Mouse (Mus musculus) heart, postnatal 0 days (tissue): ENCODE data around the gene Atp6v1c2. TPM values are rescaled to one million over a fixed set of nuclear protein-coding genes. Genes with fewer than 3 reads are reported as not detected.

Experiments
- ATAC-seq: fragments of 200-750 bp; cut with Nextera tagmentation; 2 replicates; pipeline ENCODE4 v1.8.0; 2017; ENCODE audit warnings: low read depth, moderate number of reproducible peaks, moderate library complexity; ENCODE audit not compliant: insufficient read depth
- DNase-seq: peaks from one replicate; pipeline ENCODE4 v3.0.0-alpha.2; 2016; ENCODE audit warnings: low spot score
- H3K27ac ChIP-seq: fragments of 300-500 bp; sonication (generic); 2 replicates; pipeline ENCODE4 v1.5.1; 2014; ENCODE audit warnings: low read depth, mild to moderate bottlenecking
- H3K27me3 ChIP-seq: fragments of 300-500 bp; sonication (generic); 2 replicates; pipeline ENCODE4 v1.6.1; 2014; ENCODE audit warnings: low read length, mixed read lengths; ENCODE audit not compliant: control insufficient read depth, insufficient read depth
- H3K36me3 ChIP-seq: fragments of 300-500 bp; sonication (generic); replicated peaks from 2 replicates; pipeline ENCODE4 v1.6.1; 2014; ENCODE audit warnings: low read length, mixed read lengths; ENCODE audit not compliant: control insufficient read depth, insufficient read depth
- H3K4me1 ChIP-seq: fragments of 300-500 bp; sonication (generic); 2 replicates; pipeline ENCODE4 v1.6.1; 2014; ENCODE audit warnings: antibody characterized with exemption; ENCODE audit not compliant: control insufficient read depth, insufficient read depth
- H3K4me2 ChIP-seq: fragments of 300-500 bp; sonication (generic); 2 replicates; pipeline ENCODE4 v1.6.1; 2014; ENCODE audit warnings: low read depth, mild to moderate bottlenecking, low read length, moderate library complexity
- H3K4me3 ChIP-seq: fragments of 300-500 bp; sonication (generic); 2 replicates; pipeline ENCODE4 v1.5.1; 2014; ENCODE audit warnings: low read depth, low read length
- H3K9ac ChIP-seq: fragments of 300-500 bp; sonication (generic); replicated peaks from 2 replicates; pipeline ENCODE4 v1.6.1; 2014; ENCODE audit warnings: low read depth, low read length, mixed read lengths
- H3K9me3 ChIP-seq: fragments of 300-500 bp; sonication (generic); replicated peaks from 2 replicates; pipeline ENCODE4 v1.6.1; 2016; ENCODE audit warnings: low read length; ENCODE audit not compliant: control insufficient read depth
- CTCF ChIP-seq: IDR thresholded peaks from 2 replicates; pipeline ENCODE4 v1.5.1; 2016; ENCODE audit warnings: antibody characterized with exemption, control low read depth, low read depth
- EP300 ChIP-seq: IDR thresholded peaks from 2 replicates; pipeline ENCODE4 v1.6.1; 2016; ENCODE audit warnings: antibody characterized with exemption, low read depth
- WGBS: fragments of 180-500 bp; shearing (Covaris S2); extraction: QIAGEN DNeasy Blood & Tissue Kit; methylation state at CpG from one replicate; pipeline ENCODE4 v1.1.7; 2014; 5-methylcytosine and 5-hydroxymethylcytosine counted together
- polyA plus RNA-seq: library from polyadenylated mRNA; unstranded; fragments of >200 nt; fragmentation: Nextera tagmentation; extraction: Ambion mirVana; gene quantifications from 2 replicates; pipeline ENCODE4 v1.2.1, GENCODE M21; 2015
- total RNA-seq: library from RNA; depleted of rRNA; stranded (reverse); fragments of >200 nt; gene quantifications from 2 replicates; pipeline ENCODE4 v1.2.3, GENCODE M21; 2014; ENCODE audit warnings: low replicate concordance; rRNA removed

Atp6v1c2 gene
- not detected in 2 replicates for total RNA-seq
- polyA plus RNA-seq: 0.12 and 0.38 TPM in 2 replicates

DNA sequence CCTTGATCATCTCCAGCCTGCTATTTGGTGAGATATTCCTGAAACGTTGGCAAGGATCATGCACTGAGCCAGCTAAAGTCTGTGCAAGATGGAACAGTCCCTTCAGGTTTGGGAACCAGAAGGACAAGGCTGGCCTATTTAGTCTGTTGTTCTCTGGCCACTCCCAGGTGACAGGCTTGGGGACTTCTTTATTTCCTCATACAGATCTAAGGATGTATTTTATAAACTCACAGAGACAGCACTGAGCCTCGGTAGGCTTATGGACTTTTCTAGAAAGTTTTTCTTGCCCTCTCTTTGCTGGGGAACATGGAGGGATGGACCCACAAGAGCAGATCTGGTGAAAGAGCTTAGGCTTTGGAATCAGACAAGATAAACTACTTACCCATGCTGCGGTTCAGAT is at the start of gene Atp6v1c2:
Atp6v1c2 (minus strand) TSS at position 101 of the 400 bp plus-strand sequence.
- Histone ChIP-seq H3K4me1 (0 out of 2 replicates have a peak, but pooled peaks cover 3% of the 10 kb centered on the region), H3K9me3 (no peaks in the 10 kb centered on the region), H3K27me3 (peaks cover 17% of the 10 kb centered on the region), H3K9ac (no peak within 1 kb of the TSS), H3K36me3 (no peaks in the 10 kb centered on the region), H3K4me3 (no peak within 1 kb of the TSS), H3K27ac (no peak within 1 kb of the TSS), H3K4me2 (no peak within 1 kb of the TSS)
- TF ChIP-seq EP300 (no peak), CTCF (no peak)
- 63% methylated on average over 3 of the region's 3 CpGs for WGBS
- no peak for DNase-seq
- ATAC-seq: no peak

DNA sequence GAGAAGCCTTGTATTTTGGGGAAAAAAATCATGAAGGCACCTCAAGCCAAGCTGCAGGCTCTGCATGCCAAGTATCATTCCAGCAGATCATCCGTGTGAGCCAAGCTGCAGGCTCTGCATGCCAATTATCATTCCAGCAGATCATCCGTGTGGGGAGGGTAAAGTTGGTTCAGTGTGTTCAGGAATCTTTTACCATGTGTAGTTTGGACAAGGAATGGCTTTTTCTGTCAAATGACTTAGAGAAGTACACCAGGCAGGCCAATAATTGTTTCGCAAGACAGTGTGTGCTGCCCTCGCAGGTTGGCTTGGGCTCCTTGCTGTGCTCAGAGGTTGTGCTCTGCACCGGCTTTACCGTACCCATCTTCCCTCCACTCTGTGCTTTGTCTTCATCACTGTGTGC is 47.4 kb upstream of the Atp6v1c2 start:
- Histone ChIP-seq H3K27me3 (no peaks in the 10 kb centered on the region), H3K9me3 (no peaks in the 10 kb centered on the region), H3K36me3 (peaks cover 59% of the 10 kb centered on the region), H3K4me1 (no peaks in the 10 kb centered on the region), H3K27ac (no peak overlapping the region), H3K9ac (no peak overlapping the region), H3K4me2 (no peak overlapping the region), H3K4me3 (no peak overlapping the region)
- ATAC-seq (no peak), DNase-seq (no peak)
- WGBS: 89% methylated on average over 6 of the region's 6 CpGs
- no peak for TF ChIP-seq EP300
- no peak for TF ChIP-seq CTCF

DNA sequence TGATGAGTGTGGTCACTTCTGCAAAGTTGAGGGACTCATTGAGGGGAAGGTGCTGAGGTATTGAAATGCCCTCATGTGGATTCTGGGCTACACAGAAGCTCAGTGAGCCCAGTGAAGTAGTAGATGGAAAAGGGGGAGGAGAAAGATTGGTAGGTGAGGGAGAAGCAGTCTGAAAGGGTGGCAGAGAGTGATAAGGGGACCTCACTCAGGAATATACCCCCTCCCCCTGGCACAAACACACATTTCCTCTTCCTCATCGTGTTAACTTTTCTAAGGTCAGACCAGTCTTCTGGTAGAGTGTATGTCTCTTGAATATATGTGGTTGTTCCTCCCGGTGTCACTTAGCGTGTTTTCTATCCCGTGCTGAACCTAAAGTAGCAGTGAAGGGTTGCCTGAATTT is 46.1 kb upstream of the Atp6v1c2 start:
- ATAC-seq: no peak
- no peak for TF ChIP-seq CTCF
- TF ChIP-seq EP300: no peak
- no peak overlapping the region for H3K4me2 ChIP-seq
- H3K9ac ChIP-seq: no peak overlapping the region
- no peaks in the 10 kb centered on the region for H3K9me3 ChIP-seq
- no peak overlapping the region for H3K4me3 ChIP-seq
- H3K4me1 ChIP-seq: no peaks in the 10 kb centered on the region
- 84% methylated on average over 4 of the region's 4 CpGs for WGBS
- H3K36me3 ChIP-seq: peaks cover 66% of the 10 kb centered on the region
- no peak overlapping the region for H3K27ac ChIP-seq
- H3K27me3 ChIP-seq: no peaks in the 10 kb centered on the region
- DNase-seq: no peak

DNA sequence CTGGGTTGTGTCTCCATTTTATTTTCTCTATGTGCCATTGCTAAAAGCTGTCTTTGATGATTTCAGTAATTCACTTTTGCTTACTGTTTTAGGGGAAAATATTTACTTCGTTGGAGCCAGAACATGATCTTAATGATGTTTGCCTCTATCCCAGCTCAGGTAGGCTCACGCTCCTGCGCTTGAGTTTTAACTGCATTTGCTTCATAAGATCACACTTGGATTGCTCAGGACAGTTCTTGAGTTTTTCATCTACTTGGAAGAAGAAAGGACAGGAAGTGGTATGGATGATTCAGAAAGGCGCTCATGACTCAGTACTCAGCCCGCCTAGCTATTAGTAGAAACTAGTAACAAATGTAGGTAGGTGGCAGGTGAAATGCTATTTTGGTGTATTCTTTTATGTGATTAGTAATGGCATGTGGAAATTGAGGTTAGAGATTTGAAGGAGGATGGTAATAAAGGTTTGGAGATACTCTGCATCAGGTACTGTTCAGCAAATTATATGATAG is 44.4 kb upstream of the Atp6v1c2 start:
- WGBS: 92% methylated on average over 5 of the region's 5 CpGs
- Histone ChIP-seq H3K4me1 (no peaks in the 10 kb centered on the region), H3K4me3 (no peak overlapping the region), H3K27me3 (no peaks in the 10 kb centered on the region), H3K9ac (no peak overlapping the region), H3K4me2 (no peak overlapping the region), H3K36me3 (peaks cover 72% of the 10 kb centered on the region), H3K27ac (no peak overlapping the region), H3K9me3 (no peaks in the 10 kb centered on the region)
- no peak for ATAC-seq
- no peak for DNase-seq
- no peak for TF ChIP-seq EP300

- DNase-seq (no peak), ATAC-seq (no peak)
- no peak overlapping the region for H3K27ac ChIP-seq
- no peaks in the 10 kb centered on the region for H3K27me3 ChIP-seq
- H3K4me2 ChIP-seq: no peak overlapping the region
- WGBS: 79% methylated on average over 3 of the region's 3 CpGs
- H3K9ac ChIP-seq: no peak overlapping the region
- H3K4me1 ChIP-seq: no peaks in the 10 kb centered on the region
- no peak overlapping the region for H3K4me3 ChIP-seq
- TF ChIP-seq EP300: no peak
- no peak for TF ChIP-seq CTCF
- peaks cover 76% of the 10 kb centered on the region for H3K36me3 ChIP-seq
- H3K9me3 ChIP-seq: no peaks in the 10 kb centered on the region
Measured at GRCm38 (mm10) chr12:17372696-17373095, 43.5 kb upstream of the Atp6v1c2 start.

GRCm38 (mm10) chr12:17371589-17372235 is 42.6 kb upstream of the Atp6v1c2 start:
- 87% methylated on average over 8 of the region's 8 CpGs for WGBS
- Histone ChIP-seq H3K9me3 (no peaks in the 10 kb centered on the region), H3K4me3 (no peak overlapping the region), H3K4me2 (no peak overlapping the region), H3K9ac (no peak overlapping the region), H3K36me3 (peaks cover 71% of the 10 kb centered on the region), H3K4me1 (no peaks in the 10 kb centered on the region), H3K27me3 (no peaks in the 10 kb centered on the region), H3K27ac (no peak overlapping the region)
- 0 out of 2 replicates have a peak, but pooled peaks have one; percentile 18 for TF ChIP-seq CTCF
- TF ChIP-seq EP300: no peak
- no peak for ATAC-seq
- DNase-seq: no peak
